Mouse (Mus musculus): ENCODE data around the gene Add3. TPM values are rescaled to one million over a fixed set of nuclear protein-coding genes. Genes with fewer than 3 reads are reported as not detected.

The Add3 gene
- polyA plus RNA-seq, 1 experiment from 2014 or later = 76.2 TPM

DNA sequence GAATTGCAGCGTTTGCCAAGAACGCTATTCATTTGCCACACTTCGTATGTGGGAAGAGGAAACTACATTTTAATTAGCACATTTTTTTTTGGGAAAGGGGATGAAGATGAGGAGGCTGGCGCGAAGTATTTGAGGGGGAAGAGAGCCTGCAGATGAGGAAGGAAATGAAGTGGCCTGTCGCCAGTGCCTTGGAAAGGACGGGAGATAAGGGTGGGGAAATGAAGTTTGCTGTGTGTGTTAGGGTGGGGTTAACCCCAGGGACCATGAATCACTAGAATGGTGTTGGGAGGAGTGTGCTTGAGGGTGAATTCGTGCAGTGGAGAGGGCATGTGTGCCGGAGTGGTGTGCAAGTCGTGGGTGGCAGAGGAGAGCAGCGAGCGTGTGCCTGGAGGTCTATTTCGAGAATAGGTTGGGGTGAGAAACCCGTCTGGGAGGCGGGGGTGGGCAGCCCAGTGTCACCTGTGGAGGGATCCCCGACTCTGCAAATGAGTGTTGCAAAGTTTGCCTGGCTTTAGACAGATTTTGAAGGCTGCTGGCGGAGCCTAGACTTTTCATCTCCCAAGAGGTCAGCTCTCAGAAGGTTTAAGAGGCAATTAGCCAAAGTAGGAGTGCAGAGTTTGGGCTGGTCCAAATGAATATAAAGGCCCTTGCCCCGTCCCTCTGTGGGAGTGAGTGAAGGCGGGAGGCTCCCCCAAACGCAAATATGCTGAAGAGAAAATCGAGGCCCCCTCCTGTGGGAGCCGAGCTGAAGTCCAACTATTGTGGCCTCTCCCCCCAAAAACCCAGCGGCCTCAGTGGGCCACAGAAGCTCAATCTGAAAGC, 1.2 kb downstream of the Add3 start:
- H3K27ac ChIP-seq (replicated peaks; ENCODE audit: low read depth, low read length) = peak overlapping the region; percentile 91
- no peaks in the 10 kb centered on the region for H3K9me3 ChIP-seq (ENCODE audit: control insufficient read depth, low read length)
- peak overlapping the region; percentile 91 for H3K4me3 ChIP-seq (ENCODE audit: low read depth, low read length)
- peak overlapping the region; percentile 80 for H3K4me2 ChIP-seq (ENCODE audit: low read depth, low read length)
- H3K27me3 ChIP-seq (replicated peaks; ENCODE audit: control insufficient read depth, insufficient read depth, low read length) = no peaks in the 10 kb centered on the region
- no peaks in the 10 kb centered on the region for H3K36me3 ChIP-seq (ENCODE audit: control insufficient read depth, insufficient read depth, low read length)
- ATAC-seq (ENCODE audit: low read depth) = no peak
- 3% methylated on average over 23 of the region's 23 CpGs for WGBS
- peak; percentile 45 for DNase-seq (ENCODE audit: low spot score)
- peaks cover 43% of the 10 kb centered on the region for H3K4me1 ChIP-seq (ENCODE audit: control insufficient read depth, insufficient read depth, low read length)
- H3K9ac ChIP-seq (ENCODE audit: low read depth, low read length) = peak overlapping the region; percentile 74

DNA sequence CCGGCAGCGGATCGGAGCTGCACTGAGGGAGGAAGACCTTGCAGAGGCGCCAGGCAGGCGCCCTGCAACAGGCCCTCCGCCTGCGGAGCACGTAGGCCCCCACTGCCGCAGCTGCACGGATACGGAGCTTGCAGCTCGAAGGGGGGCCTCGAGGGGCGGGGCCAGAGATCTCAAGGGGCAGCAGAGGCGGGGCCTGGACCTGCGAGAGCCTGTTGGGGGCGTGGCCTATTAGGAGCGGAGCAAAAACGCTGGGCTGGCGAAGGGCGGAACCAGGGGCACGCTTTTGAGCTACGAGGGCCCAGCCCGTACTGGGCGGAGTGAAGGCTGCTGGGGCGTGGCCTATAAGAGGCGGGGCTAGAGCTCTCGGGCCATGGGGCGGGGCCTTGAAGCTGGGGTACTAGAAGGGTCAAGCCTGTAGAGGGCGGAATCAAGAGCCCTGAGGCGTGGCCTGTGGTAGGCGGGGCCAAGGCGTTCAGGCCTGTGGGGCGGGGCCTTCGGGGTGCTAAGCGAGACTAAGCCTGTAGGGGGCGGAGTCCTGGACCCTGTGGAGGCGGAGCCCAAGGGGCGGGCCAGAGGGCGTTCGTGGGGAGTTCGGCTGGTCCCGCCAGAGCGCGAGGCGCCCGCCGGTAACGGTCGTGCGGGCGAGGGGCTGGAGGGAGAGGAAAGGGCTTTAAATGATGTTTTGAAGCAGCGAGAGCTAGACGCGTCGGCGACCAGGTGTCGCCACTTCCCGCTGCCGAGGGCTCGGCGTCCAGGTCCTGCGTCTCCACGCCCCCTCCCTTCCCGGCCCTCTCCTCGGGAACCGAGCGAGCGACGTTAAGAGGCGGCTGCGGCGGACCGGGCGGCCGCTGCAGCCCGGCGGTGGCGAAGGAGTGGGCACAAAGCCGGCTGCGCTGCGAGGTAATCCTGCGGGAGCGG, 2.2 kb downstream of the Add3 start:
- H3K9me3 ChIP-seq (ENCODE audit: control insufficient read depth, low read length) = no peaks in the 10 kb centered on the region
- H3K27ac ChIP-seq (replicated peaks; ENCODE audit: low read depth, low read length) = peak overlapping the region; percentile 91
- H3K9ac ChIP-seq (ENCODE audit: low read depth, low read length) = peak overlapping the region; percentile 91
- peaks cover 34% of the 10 kb centered on the region for H3K4me1 ChIP-seq (ENCODE audit: control insufficient read depth, insufficient read depth, low read length)
- peak overlapping the region; percentile 91 for H3K4me3 ChIP-seq (ENCODE audit: low read depth, low read length)
- H3K36me3 ChIP-seq (ENCODE audit: control insufficient read depth, insufficient read depth, low read length) = no peaks in the 10 kb centered on the region
- 1% methylated on average over 46 of the region's 84 CpGs for WGBS
- ATAC-seq (ENCODE audit: low read depth) (peak; percentile 95), DNase-seq (ENCODE audit: low spot score) (peak; percentile 99)
- peak overlapping the region; percentile 80 for H3K4me2 ChIP-seq (ENCODE audit: low read depth, low read length)
- no peaks in the 10 kb centered on the region for H3K27me3 ChIP-seq (replicated peaks; ENCODE audit: control insufficient read depth, insufficient read depth, low read length)

DNA sequence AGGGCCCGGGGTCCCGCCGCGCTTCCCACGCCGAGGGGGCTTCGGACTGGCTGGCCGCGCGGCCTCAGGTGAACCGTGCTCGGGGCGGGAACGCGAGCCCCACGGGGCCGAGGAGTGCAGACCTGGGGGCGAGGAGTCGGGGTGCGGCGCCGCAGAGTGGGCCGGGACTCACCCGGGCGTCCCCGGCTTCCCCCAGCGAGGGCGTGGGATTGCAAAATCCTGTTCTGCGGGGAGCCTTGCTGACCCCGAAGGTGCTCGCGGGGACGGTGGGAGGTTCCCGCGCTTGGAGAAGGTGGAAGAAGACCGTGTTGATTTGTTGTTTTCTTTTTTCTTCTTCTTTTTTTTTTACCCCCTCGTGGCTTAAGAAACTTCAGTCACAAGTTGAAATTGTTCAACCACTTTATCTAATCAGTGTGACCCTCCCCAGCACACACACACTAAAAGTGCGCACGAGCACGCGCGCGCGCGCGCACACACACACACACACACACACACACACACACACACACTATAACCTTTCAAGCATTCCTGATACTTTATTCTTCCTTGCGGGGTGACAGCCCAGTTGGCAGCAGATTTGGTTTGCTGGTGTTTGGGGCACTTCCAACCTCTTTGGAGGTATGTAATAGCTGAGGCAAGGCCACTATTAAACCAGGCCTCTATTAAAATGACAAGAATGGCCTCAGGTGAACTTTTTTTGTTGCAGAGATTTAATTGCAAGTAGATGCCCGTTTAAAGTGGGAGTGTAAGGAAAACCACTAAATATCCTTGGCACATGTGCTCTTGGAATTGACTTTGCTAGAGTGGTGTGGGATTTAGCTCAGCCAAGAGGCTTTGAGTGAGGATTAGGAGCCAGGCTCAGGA, 3.1 kb downstream of the Add3 start:
- no peak; the same call in 1 of the 2 replicates for ATAC-seq (ENCODE audit: low read depth)
- Histone ChIP-seq H3K4me3 (ENCODE audit: low read depth, low read length) (peak overlapping the region; percentile 91), H3K4me1 (ENCODE audit: control insufficient read depth, insufficient read depth, low read length) (peaks cover 34% of the 10 kb centered on the region), H3K27me3 (replicated peaks; ENCODE audit: control insufficient read depth, insufficient read depth, low read length) (no peaks in the 10 kb centered on the region), H3K9ac (ENCODE audit: low read depth, low read length) (peak overlapping the region; percentile 91), H3K9me3 (ENCODE audit: control insufficient read depth, low read length) (no peaks in the 10 kb centered on the region), H3K4me2 (ENCODE audit: low read depth, low read length) (peak overlapping the region; percentile 75), H3K36me3 (ENCODE audit: control insufficient read depth, insufficient read depth, low read length) (no peaks in the 10 kb centered on the region), H3K27ac (replicated peaks; ENCODE audit: low read depth, low read length) (peak overlapping the region; percentile 84)
- peak; percentile 62 for DNase-seq (ENCODE audit: low spot score)
- under 1% methylated on average over 31 of the region's 48 CpGs for WGBS

DNA sequence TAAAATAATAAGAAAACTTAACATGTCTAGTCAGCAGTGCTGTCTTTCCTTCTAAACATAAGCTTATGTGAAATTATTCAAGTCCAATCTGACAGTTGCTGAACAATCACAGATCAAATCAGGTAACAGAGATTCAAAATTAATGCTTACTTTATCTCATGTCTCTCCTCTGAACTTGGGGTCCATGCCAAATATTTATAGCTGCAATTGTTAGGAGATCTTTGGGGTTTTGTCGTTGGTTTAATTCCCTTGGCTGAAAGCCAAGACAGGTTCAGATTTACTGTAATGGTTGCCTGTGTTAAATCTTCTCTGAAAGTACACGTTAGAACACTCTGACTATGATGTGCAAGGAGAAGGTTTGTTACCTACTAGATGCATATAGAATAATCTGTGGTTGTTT, 4.8 kb downstream of the Add3 start:
- Histone ChIP-seq H3K9me3 (ENCODE audit: control insufficient read depth, low read length) (no peaks in the 10 kb centered on the region), H3K4me2 (ENCODE audit: low read depth, low read length) (peak overlapping the region; percentile 75), H3K27ac (replicated peaks; ENCODE audit: low read depth, low read length) (no peak overlapping the region), H3K9ac (ENCODE audit: low read depth, low read length) (no peak overlapping the region), H3K36me3 (ENCODE audit: control insufficient read depth, insufficient read depth, low read length) (no peaks in the 10 kb centered on the region), H3K4me3 (ENCODE audit: low read depth, low read length) (0 out of 2 replicates have a peak overlapping the region, but pooled peaks have one; percentile 91), H3K4me1 (ENCODE audit: control insufficient read depth, insufficient read depth, low read length) (peaks cover 34% of the 10 kb centered on the region), H3K27me3 (replicated peaks; ENCODE audit: control insufficient read depth, insufficient read depth, low read length) (no peaks in the 10 kb centered on the region)
- DNase-seq (ENCODE audit: low spot score) (peak; percentile 67), ATAC-seq (ENCODE audit: low read depth) (no peak)
- WGBS = 5% methylated on average over 2 of the region's 2 CpGs

DNA sequence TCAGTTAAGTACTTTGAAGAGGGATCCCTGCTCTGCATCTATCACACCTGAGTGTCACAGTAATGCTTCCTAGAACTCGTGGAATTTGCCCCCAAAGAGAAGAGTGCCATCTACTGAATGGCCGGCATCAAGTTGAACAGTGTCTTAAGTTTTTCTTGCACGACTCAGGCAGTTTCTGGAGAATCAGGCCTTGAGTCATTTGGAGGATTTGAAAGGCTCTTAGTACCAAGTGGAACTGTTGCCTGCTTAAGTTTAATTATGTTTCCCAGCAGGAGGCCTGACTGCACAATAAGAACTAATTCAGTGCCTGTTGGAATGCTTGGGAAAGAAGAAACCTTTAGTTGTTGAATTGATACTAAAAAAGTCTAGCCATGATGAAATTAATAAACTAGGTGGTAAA, 9.1 kb downstream of the Add3 start:
- H3K4me2 ChIP-seq (ENCODE audit: low read depth, low read length) = no peak overlapping the region
- no peaks in the 10 kb centered on the region for H3K36me3 ChIP-seq (ENCODE audit: control insufficient read depth, insufficient read depth, low read length)
- DNase-seq (ENCODE audit: low spot score) (no peak), ATAC-seq (ENCODE audit: low read depth) (no peak)
- no peaks in the 10 kb centered on the region for H3K9me3 ChIP-seq (ENCODE audit: control insufficient read depth, low read length)
- no peak overlapping the region for H3K4me3 ChIP-seq (ENCODE audit: low read depth, low read length)
- H3K27me3 ChIP-seq (replicated peaks; ENCODE audit: control insufficient read depth, insufficient read depth, low read length) = no peaks in the 10 kb centered on the region
- WGBS = 35% methylated on average over 3 of the region's 3 CpGs
- no peak overlapping the region for H3K9ac ChIP-seq (ENCODE audit: low read depth, low read length)
- H3K27ac ChIP-seq (replicated peaks; ENCODE audit: low read depth, low read length) = no peak overlapping the region
- H3K4me1 ChIP-seq (ENCODE audit: control insufficient read depth, insufficient read depth, low read length) = peaks cover 12% of the 10 kb centered on the region

DNA sequence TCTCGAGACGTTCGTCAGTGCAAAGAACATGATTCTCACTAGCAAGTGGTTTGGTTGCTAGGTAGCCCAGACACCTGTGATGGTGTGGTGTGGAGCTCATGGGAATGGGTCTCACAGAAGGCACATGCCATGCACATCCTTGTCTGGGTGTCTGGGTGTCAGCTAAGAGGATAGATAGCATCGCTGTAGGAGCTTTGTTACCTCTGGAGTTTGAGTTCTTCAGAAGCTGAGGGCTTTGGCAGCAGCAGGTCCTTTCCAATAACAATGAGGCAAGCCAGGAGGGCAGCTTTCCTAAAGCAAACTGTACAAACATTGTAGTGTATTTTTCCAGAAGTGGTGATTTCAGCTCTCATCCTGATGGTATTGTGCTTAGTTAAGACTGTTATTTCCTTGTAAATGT, 12.2 kb downstream of the Add3 start:
- H3K27me3 ChIP-seq (replicated peaks; ENCODE audit: control insufficient read depth, insufficient read depth, low read length) = no peaks in the 10 kb centered on the region
- WGBS = 88% methylated on average over 4 of the region's 4 CpGs
- H3K9ac ChIP-seq (ENCODE audit: low read depth, low read length) = no peak overlapping the region
- H3K4me2 ChIP-seq (ENCODE audit: low read depth, low read length) = no peak overlapping the region
- no peak for ATAC-seq (ENCODE audit: low read depth)
- DNase-seq (ENCODE audit: low spot score) = no peak
- no peak overlapping the region for H3K4me3 ChIP-seq (ENCODE audit: low read depth, low read length)
- no peaks in the 10 kb centered on the region for H3K9me3 ChIP-seq (ENCODE audit: control insufficient read depth, low read length)
- no peak overlapping the region for H3K27ac ChIP-seq (replicated peaks; ENCODE audit: low read depth, low read length)
- H3K4me1 ChIP-seq (ENCODE audit: control insufficient read depth, insufficient read depth, low read length) = no peaks in the 10 kb centered on the region
- no peaks in the 10 kb centered on the region for H3K36me3 ChIP-seq (ENCODE audit: control insufficient read depth, insufficient read depth, low read length)

DNA sequence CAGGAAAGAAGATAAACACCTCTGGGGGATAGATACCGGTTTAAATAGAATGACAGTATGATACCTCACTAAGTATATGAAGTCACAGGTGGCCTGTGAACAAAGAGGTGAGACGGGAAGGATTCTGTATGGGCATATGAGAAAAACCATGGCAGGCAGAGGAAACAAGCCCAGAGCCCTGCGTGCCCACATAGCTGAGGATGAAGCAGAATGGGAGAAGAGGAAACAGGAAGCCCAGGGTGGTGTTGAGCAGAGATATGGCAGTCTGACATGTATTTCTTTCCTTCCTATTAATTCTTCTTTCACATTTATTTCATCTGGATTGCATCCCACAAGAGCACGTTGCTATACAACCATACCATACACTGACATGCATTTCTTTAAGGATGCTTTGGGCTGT, 12.9 kb downstream of the Add3 start:
- Histone ChIP-seq H3K27me3 (replicated peaks; ENCODE audit: control insufficient read depth, insufficient read depth, low read length) (no peaks in the 10 kb centered on the region), H3K4me1 (ENCODE audit: control insufficient read depth, insufficient read depth, low read length) (peaks cover 2% of the 10 kb centered on the region; the same call in 1 of the 2 replicates), H3K27ac (replicated peaks; ENCODE audit: low read depth, low read length) (no peak overlapping the region), H3K4me2 (ENCODE audit: low read depth, low read length) (no peak overlapping the region), H3K9me3 (ENCODE audit: control insufficient read depth, low read length) (no peaks in the 10 kb centered on the region), H3K36me3 (ENCODE audit: control insufficient read depth, insufficient read depth, low read length) (no peaks in the 10 kb centered on the region), H3K4me3 (ENCODE audit: low read depth, low read length) (no peak overlapping the region), H3K9ac (ENCODE audit: low read depth, low read length) (no peak overlapping the region)
- no peak for DNase-seq (ENCODE audit: low spot score)
- no peak for ATAC-seq (ENCODE audit: low read depth)
- 70% methylated on average over 4 of the region's 4 CpGs for WGBS

DNA sequence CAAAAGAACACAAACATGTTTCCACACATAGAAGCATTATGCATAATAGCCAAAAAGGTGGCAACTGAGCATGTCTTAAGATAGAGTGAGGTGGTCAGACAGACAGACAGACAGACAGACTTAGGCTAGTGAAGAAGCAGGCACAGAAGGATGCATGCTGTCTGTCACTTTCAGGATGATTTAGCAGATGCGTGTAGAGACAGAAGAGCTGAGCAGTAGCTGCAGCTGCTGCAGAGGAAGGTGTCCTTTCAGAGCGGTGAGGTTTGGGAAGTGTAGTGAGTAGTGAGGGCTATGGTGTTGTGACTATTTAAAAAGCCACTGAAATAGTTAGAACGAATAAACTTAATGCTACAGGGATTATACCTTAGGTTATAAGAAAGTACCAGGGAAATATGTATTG, 13.9 kb downstream of the Add3 start:
- DNase-seq (ENCODE audit: low spot score) = no peak
- H3K36me3 ChIP-seq (ENCODE audit: control insufficient read depth, insufficient read depth, low read length) = no peaks in the 10 kb centered on the region
- 83% methylated on average over 3 of the region's 3 CpGs for WGBS
- no peak for ATAC-seq (ENCODE audit: low read depth)
- no peak overlapping the region for H3K4me3 ChIP-seq (ENCODE audit: low read depth, low read length)
- no peak overlapping the region for H3K4me2 ChIP-seq (ENCODE audit: low read depth, low read length)
- no peak overlapping the region for H3K27ac ChIP-seq (replicated peaks; ENCODE audit: low read depth, low read length)
- H3K4me1 ChIP-seq (ENCODE audit: control insufficient read depth, insufficient read depth, low read length) = peaks cover 4% of the 10 kb centered on the region
- no peaks in the 10 kb centered on the region for H3K9me3 ChIP-seq (ENCODE audit: control insufficient read depth, low read length)
- H3K27me3 ChIP-seq (replicated peaks; ENCODE audit: control insufficient read depth, insufficient read depth, low read length) = no peaks in the 10 kb centered on the region
- H3K9ac ChIP-seq (ENCODE audit: low read depth, low read length) = no peak overlapping the region
